Mouse (Mus musculus): ENCODE data around the gene D5Ertd579e.

DNA sequence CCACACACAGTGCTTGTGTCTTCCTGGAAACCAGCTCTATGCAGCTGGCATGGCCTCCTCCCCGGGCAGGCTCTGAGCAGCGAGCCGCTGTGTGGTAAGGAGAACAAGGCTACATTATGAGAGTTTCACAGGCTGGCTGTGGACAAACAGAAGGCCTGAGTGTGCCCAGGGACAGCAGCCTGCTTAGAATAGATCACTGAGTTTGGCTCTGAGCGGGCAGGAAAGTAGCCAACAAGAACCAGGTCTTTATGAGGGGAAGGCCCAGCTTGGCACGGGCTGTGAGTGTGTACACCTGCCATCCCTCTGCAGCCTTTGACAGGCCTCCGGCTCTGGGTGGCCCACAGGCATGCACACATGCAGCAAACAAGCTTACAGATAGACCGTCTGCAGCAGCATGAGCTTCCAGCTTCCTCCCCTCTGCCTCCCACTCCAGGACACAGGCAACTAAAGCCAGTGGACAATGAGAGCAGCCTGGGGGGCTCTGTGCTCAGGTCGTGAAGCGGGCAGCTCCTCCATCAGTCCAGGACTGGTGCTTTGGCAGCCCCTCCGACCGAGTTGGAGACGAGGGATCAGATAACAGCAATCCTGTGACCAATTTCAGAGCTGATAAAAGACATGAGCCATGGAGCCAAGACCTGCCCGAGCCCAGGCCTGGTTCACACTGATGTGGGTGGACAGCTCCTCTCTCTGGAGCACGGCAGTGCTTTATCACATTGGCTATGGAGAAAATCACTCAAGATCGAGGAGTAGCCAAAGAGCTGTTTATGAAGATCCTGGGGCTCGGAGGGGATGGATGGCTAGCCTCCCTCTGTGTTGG lies 43.2 kb upstream of the D5Ertd579e start:
- TF ChIP-seq CTCF (IDR thresholded peaks at IDR 0.05; ENCODE audit: borderline replicate concordance, insufficient read depth, low read length), result no peak
- no peak for TF ChIP-seq POLR2A (IDR thresholded peaks at IDR 0.05; ENCODE audit: low read depth, low read length)
